Mouse (Mus musculus) erythroblast, adult 5-6 weeks (primary cell): ENCODE data around the gene Armc7. TPM values are rescaled to one million over a fixed set of nuclear protein-coding genes. Genes with fewer than 3 reads are reported as not detected.
A peak's percentile ranks its signal among the peaks of the same experiment; 100 is the strongest.
"Not testable (repeated sequence)": the region's sequence is repeated elsewhere in the genome, so short reads cannot be mapped to it uniquely, and the experiment has no call there.

ENCODE experiments used
- ATAC-seq: replicated peaks from 2 replicates; pipeline ENCODE4 v1.8.0; 2016; ENCODE audit warnings: moderate number of reproducible peaks, mild to moderate bottlenecking, moderate TSS enrichment, inconsistent platforms; ENCODE audit not compliant: poor library complexity, low FRiP score, severe bottlenecking
- total RNA-seq, 2 experiments: library from RNA; stranded (forward) in 1 of 2; stranded (reverse) in 1 of 2; fragments of 150-400 nt in 1 of 2; fragments of 200-764, 138-1000 nt in 1 of 2; gene quantifications; 2 replicates each; pipeline versions ENCODE4 v1.2.3 to v1.2.4; 2015 to 2017; ENCODE audit warnings: low replicate concordance in 2 of 2

Armc7 gene
- total RNA-seq, 2 experiments from 2014 or later: 2.5 to 5.5 TPM

- ATAC-seq: no peak
Observed at GRCm38 (mm10) chr11:115485155-115485554, 9.7 kb downstream of the Armc7 start.

- ATAC-seq: no peak
Observed at GRCm38 (mm10) chr11:115488551-115489104, 13.2 kb downstream of the Armc7 start.

- ATAC-seq: 0 out of 2 replicates have a peak, but pooled peaks have one; percentile 6
Observed at GRCm38 (mm10) chr11:115490441-115491355, 15.2 kb downstream of the Armc7 start.

- ATAC-seq: peak; percentile 91
Observed at GRCm38 (mm10) chr11:115491356-115492083, 16.1 kb downstream of the Armc7 start, which contains the start of gene Nt5c. Nt5c (minus strand) TSS chr11:115491862.

- ATAC-seq: 0 out of 2 replicates have a peak, but pooled peaks have one; percentile 19
Observed at GRCm38 (mm10) chr11:115492387-115492786, 16.9 kb downstream of the Armc7 start.

- not testable (repeated sequence) for ATAC-seq
Observed at GRCm38 (mm10) chr11:115496559-115496958, 21.1 kb downstream of the Armc7 start.

- no peak for ATAC-seq
Observed at GRCm38 (mm10) chr11:115502636-115503035, 27.2 kb downstream of the Armc7 start.

- peak; percentile 81 for ATAC-seq
Observed at GRCm38 (mm10) chr11:115506586-115506985, 31.1 kb downstream of the Armc7 start.

GRCm38 (mm10) chr11:115508061-115508460 is 32.6 kb downstream of the Armc7 start:
- ATAC-seq: no peak

GRCm38 (mm10) chr11:115509773-115510506 is 34.5 kb downstream of the Armc7 start:
- ATAC-seq: no peak

GRCm38 (mm10) chr11:115510507-115510888 is 35.0 kb downstream of the Armc7 start:
- no peak for ATAC-seq

- peak; percentile 58 for ATAC-seq
Observed at GRCm38 (mm10) chr11:115511121-115511520, 35.7 kb downstream of the Armc7 start.

- no peak for ATAC-seq
Observed at GRCm38 (mm10) chr11:115512004-115512403, 36.5 kb downstream of the Armc7 start.

- ATAC-seq: no peak
Observed at GRCm38 (mm10) chr11:115512407-115513183, 37.1 kb downstream of the Armc7 start.

- peak; percentile 48 for ATAC-seq
Observed at GRCm38 (mm10) chr11:115513271-115514237, 38.1 kb downstream of the Armc7 start.

- peak; percentile 76 for ATAC-seq
Observed at GRCm38 (mm10) chr11:115514238-115514663, 38.8 kb downstream of the Armc7 start, which contains the start of gene Jpt1. Jpt1 (minus strand) TSS chr11:115514387.

GRCm38 (mm10) chr11:115515021-115515420 is 39.6 kb downstream of the Armc7 start:
- no peak for ATAC-seq

GRCm38 (mm10) chr11:115516942-115517341 is 41.5 kb downstream of the Armc7 start:
- ATAC-seq: no peak
